Mouse (Mus musculus) hindbrain, embryonic 14.5 days (tissue): Measurements from ENCODE around the gene Jazf1. TPM values are rescaled to one million over a fixed set of nuclear protein-coding genes. Genes with fewer than 3 reads are reported as not detected.

Experiments
- ATAC-seq: fragments of 200-750 bp; cut with Nextera tagmentation; 2 replicates; pipeline ENCODE4 v1.8.0; 2017; ENCODE audit warnings: moderate number of reproducible peaks, mild to moderate bottlenecking, moderate TSS enrichment, moderate library complexity; ENCODE audit not compliant: low FRiP score
- DNase-seq: peaks from one replicate; pipeline ENCODE4 v3.0.0-alpha.2; 2015; ENCODE audit warnings: low spot score
- H3K27ac ChIP-seq: fragments of 300-500 bp; sonication (generic); 2 replicates; pipeline ENCODE4 v1.5.1; 2014; ENCODE audit warnings: mild to moderate bottlenecking, moderate library complexity
- H3K27me3 ChIP-seq: fragments of 300-500 bp; sonication (generic); 2 replicates; pipeline ENCODE4 v1.6.1; 2014; ENCODE audit warnings: mild to moderate bottlenecking, low read length, mixed read lengths; ENCODE audit not compliant: control insufficient read depth, insufficient read depth
- H3K36me3 ChIP-seq: fragments of 300-500 bp; sonication (generic); replicated peaks from 2 replicates; pipeline ENCODE4 v1.6.1; 2014; ENCODE audit not compliant: control insufficient read depth, insufficient read depth
- H3K4me1 ChIP-seq: fragments of 300-500 bp; sonication (generic); replicated peaks from 2 replicates; pipeline ENCODE4 v1.6.1; 2014; ENCODE audit warnings: antibody characterized with exemption, low read length, mixed read lengths; ENCODE audit not compliant: control insufficient read depth, insufficient read depth
- H3K4me2 ChIP-seq: fragments of 300-500 bp; sonication (generic); replicated peaks from 2 replicates; pipeline ENCODE4 v1.6.1; 2014; ENCODE audit warnings: mild to moderate bottlenecking, moderate library complexity
- H3K4me3 ChIP-seq: fragments of 300-500 bp; sonication (generic); replicated peaks from 2 replicates; pipeline ENCODE4 v1.5.1; 2014; ENCODE audit warnings: mild to moderate bottlenecking, low read length
- H3K9ac ChIP-seq: fragments of 300-500 bp; sonication (generic); 2 replicates; pipeline ENCODE4 v1.6.1; 2014
- H3K9me3 ChIP-seq: fragments of 300-500 bp; sonication (generic); 2 replicates; pipeline ENCODE4 v1.6.1; 2016; ENCODE audit warnings: low read length; ENCODE audit not compliant: control insufficient read depth
- WGBS: fragments of 180-500 bp; shearing (Covaris S2); extraction: QIAGEN DNeasy Blood & Tissue Kit; methylation state at CpG from one replicate; pipeline ENCODE4 v1.1.7; 2014; 5-methylcytosine and 5-hydroxymethylcytosine counted together
- polyA plus RNA-seq: library from polyadenylated mRNA; unstranded; fragments of >200 nt; fragmentation: Nextera tagmentation; extraction: Ambion mirVana; gene quantifications from 2 replicates; pipeline ENCODE4 v1.2.1, GENCODE M21; 2014

Jazf1 gene
- polyA plus RNA-seq, 1 experiment from 2014 or later = 56.2 TPM

DNA sequence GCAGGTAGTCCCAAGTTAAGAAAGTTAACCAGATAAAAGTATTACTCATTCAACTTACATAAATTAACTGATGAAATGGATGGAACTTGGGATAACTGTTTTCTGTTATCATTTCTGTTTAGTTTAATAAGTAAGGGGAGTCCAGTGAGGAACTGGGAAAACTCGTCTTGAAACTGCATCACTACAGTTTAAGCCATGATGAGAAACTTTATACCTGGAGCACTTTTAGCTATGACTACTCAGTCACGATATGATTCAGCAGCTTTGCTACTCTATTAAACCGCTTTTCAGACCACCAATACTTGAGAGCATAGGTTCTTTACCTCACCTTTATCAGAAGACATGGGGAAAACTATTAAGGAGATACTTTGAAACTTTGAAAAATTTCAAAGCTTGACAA lies 1.5 kb downstream of the Jazf1 start:
- Histone ChIP-seq H3K4me3 (peak overlapping the region; percentile 82), H3K27me3 (peaks cover 4% of the 10 kb centered on the region; the same call in 1 of the 2 replicates), H3K9me3 (no peaks in the 10 kb centered on the region), H3K27ac (no peak overlapping the region), H3K4me1 (peaks cover 10% of the 10 kb centered on the region), H3K9ac (peak overlapping the region; percentile 89), H3K4me2 (peak overlapping the region; percentile 73), H3K36me3 (no peaks in the 10 kb centered on the region)
- DNase-seq (no peak), ATAC-seq (no peak)
- WGBS = 67% methylated on average over 3 of the region's 3 CpGs

DNA sequence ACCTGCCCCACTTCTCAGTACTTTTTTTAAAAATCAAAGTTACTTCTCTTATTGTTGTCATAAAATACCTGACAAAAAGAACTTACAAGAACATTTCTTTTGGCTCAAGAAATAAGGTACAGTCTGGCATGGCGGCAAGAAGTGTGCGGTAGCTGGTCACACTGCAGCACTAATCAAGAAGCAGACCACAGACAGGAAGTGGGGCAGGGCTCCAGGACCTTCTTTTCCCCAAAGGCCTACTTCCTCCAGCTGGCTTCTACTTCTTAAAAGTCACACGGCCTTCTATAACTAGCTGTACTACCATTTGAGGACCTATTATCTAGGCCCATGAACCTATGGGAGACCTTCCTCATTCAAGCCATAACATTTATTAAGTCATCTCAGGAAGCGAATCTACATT lies 4.4 kb downstream of the Jazf1 start:
- Histone ChIP-seq H3K4me2 (no peak overlapping the region), H3K4me1 (peaks cover 8% of the 10 kb centered on the region), H3K9ac (no peak overlapping the region), H3K4me3 (no peak overlapping the region), H3K27me3 (no peaks in the 10 kb centered on the region), H3K36me3 (peaks cover 8% of the 10 kb centered on the region; the same call in 1 of the 2 replicates), H3K27ac (no peak overlapping the region), H3K9me3 (no peaks in the 10 kb centered on the region)
- ATAC-seq (no peak), DNase-seq (no peak)
- WGBS = 91% methylated on average over 4 of the region's 4 CpGs

- no peak overlapping the region for H3K4me2 ChIP-seq
These were observed 13.5 kb downstream of the Jazf1 start for GRCm38 (mm10) chr6:53054909-53055308.

GRCm38 (mm10) chr6:53045501-53045900 lies 22.9 kb downstream of the Jazf1 start:
- no peak for DNase-seq
- ATAC-seq = no peak
- WGBS = 89% methylated on average over 2 of the region's 2 CpGs

More at GRCm38 (mm10) chr6:53054909-53055308, 13.5 kb downstream of the Jazf1 start:
- ATAC-seq (no peak), DNase-seq (no peak)
- no peaks in the 10 kb centered on the region for H3K9me3 ChIP-seq
- 0 out of 2 replicates have a peak, but pooled peaks cover 3% of the 10 kb centered on the region for H3K4me1 ChIP-seq
- no peaks in the 10 kb centered on the region for H3K36me3 ChIP-seq
- no peaks in the 10 kb centered on the region for H3K27me3 ChIP-seq
- H3K4me3 ChIP-seq = no peak overlapping the region
- no peak overlapping the region for H3K9ac ChIP-seq
- H3K27ac ChIP-seq = no peak overlapping the region
- WGBS = 71% methylated on average over 2 of the region's 2 CpGs

GRCm38 (mm10) chr6:53038176-53038575 lies 30.3 kb downstream of the Jazf1 start:
- 77% methylated on average over 3 of the region's 3 CpGs for whole genome bisulfite sequencing

More at GRCm38 (mm10) chr6:53045501-53045900, 22.9 kb downstream of the Jazf1 start:
- H3K4me3 ChIP-seq = no peak overlapping the region
- H3K36me3 ChIP-seq = 0 out of 2 replicates have a peak, but pooled peaks cover 6% of the 10 kb centered on the region
- no peak overlapping the region for H3K27ac ChIP-seq
- H3K27me3 ChIP-seq = no peaks in the 10 kb centered on the region
- no peak overlapping the region for H3K9ac ChIP-seq
- no peak overlapping the region for H3K4me2 ChIP-seq
- no peaks in the 10 kb centered on the region for H3K4me1 ChIP-seq
- H3K9me3 ChIP-seq = no peaks in the 10 kb centered on the region

GRCm38 (mm10) chr6:53034362-53035011 lies 33.9 kb downstream of the Jazf1 start:
- Histone ChIP-seq H3K27ac (no peak overlapping the region), H3K4me1 (no peaks in the 10 kb centered on the region), H3K9me3 (no peaks in the 10 kb centered on the region), H3K4me3 (no peak overlapping the region), H3K4me2 (no peak overlapping the region), H3K27me3 (no peaks in the 10 kb centered on the region), H3K36me3 (no peaks in the 10 kb centered on the region), H3K9ac (no peak overlapping the region)
- 88% methylated on average over 6 of the region's 6 CpGs for WGBS
- DNase-seq = no peak
- ATAC-seq = no peak

More at GRCm38 (mm10) chr6:53038176-53038575, 30.3 kb downstream of the Jazf1 start:
- Histone ChIP-seq H3K36me3 (no peaks in the 10 kb centered on the region), H3K27me3 (no peaks in the 10 kb centered on the region), H3K9me3 (no peaks in the 10 kb centered on the region), H3K27ac (no peak overlapping the region), H3K4me2 (no peak overlapping the region), H3K4me1 (no peaks in the 10 kb centered on the region), H3K9ac (no peak overlapping the region), H3K4me3 (no peak overlapping the region)
- ATAC-seq = no peak
- DNase-seq = no peak

- Histone ChIP-seq H3K27me3 (no peaks in the 10 kb centered on the region), H3K4me2 (no peak overlapping the region), H3K27ac (no peak overlapping the region), H3K9ac (no peak overlapping the region), H3K36me3 (no peaks in the 10 kb centered on the region), H3K4me1 (no peaks in the 10 kb centered on the region), H3K9me3 (no peaks in the 10 kb centered on the region), H3K4me3 (no peak overlapping the region)
- 73% methylated on average over 4 of the region's 4 CpGs for WGBS
- ATAC-seq (no peak), DNase-seq (no peak)
These were observed 35.5 kb downstream of the Jazf1 start for GRCm38 (mm10) chr6:53032730-53033484.

GRCm38 (mm10) chr6:53022069-53022468 lies 46.4 kb downstream of the Jazf1 start:
- H3K4me3 ChIP-seq = no peak overlapping the region
- H3K4me2 ChIP-seq = no peak overlapping the region
- no peak overlapping the region for H3K9ac ChIP-seq
- no peaks in the 10 kb centered on the region for H3K9me3 ChIP-seq
- DNase-seq (no peak), ATAC-seq (no peak)
- WGBS = 95% methylated on average over 2 of the region's 2 CpGs
- H3K36me3 ChIP-seq = no peaks in the 10 kb centered on the region
- H3K27me3 ChIP-seq = no peaks in the 10 kb centered on the region
- H3K27ac ChIP-seq = no peak overlapping the region
- H3K4me1 ChIP-seq = no peaks in the 10 kb centered on the region

- H3K27me3 ChIP-seq = no peaks in the 10 kb centered on the region
- no peak overlapping the region for H3K4me3 ChIP-seq
- DNase-seq (no peak), ATAC-seq (no peak)
- 46% methylated on average over 2 of the region's 2 CpGs for WGBS
- no peaks in the 10 kb centered on the region for H3K9me3 ChIP-seq
- H3K4me2 ChIP-seq = no peak overlapping the region
- no peaks in the 10 kb centered on the region for H3K4me1 ChIP-seq
- H3K27ac ChIP-seq = no peak overlapping the region
- no peaks in the 10 kb centered on the region for H3K36me3 ChIP-seq
- no peak overlapping the region for H3K9ac ChIP-seq
These were observed 47.4 kb downstream of the Jazf1 start for GRCm38 (mm10) chr6:53021081-53021480.
